Mouse (Mus musculus) T-helper 1 cell (primary cell): Measurements from ENCODE around the gene Mafb.

Source experiments
- in situ Hi-C: fragments of 300-600 bp; cut with MboI, MseI; formaldehyde crosslinking; loops from one replicate; pipeline ENCODE4 v1.15.1; 2025; ENCODE audit warnings: high pct_unique_total_duplicates

Mafb gene

DNA sequence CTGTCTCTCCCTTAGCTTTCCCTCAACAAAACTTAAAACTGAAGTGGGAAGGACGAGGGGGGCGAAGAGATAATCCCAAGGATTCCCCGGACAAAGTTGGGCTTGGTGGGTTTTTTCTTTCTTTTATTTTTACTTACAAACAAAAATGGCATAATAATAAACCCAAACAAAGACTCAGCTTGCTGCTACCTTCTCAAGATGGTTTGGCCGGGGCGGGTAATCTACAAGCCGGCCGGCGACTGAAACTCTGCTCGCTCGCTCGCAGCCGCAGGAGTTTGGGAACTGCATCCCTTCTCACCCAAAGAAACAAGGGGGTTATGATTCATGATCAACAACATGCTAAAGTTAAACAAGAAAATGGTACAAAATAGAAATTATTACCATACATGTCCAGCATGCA is 2.2 kb downstream of the Mafb start:
- in situ Hi-C loops, result loop anchor here (25.0 kb wide), 1 partner anchor 1302 kb away; no protein-coding TSS in a partner anchor

DNA sequence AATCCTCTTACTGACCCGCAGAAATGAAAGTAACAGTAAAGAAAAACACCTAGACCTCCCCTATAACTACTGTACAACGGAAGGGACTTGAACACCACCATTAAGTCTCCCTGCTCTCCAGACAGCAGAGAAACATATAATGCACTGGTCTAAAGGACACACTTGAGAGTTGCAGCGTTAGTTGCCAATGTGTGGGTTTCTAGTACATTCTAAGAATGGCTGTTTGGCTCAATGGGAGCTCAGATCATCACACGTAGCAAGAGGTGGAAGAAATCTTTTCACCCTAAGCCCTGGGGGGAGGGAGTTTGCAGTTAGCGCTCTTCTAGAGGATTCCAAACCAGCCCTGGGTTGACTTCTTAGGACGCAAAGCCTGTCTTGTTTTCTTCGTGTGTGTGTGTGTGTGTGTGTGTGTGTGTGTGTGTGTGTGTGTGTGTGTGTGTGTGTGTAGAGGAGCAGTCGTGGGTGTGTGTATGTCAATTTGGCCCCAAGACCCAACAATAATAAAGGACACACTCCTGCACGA is 2.7 kb downstream of the Mafb start:
- in situ Hi-C loops, result loop anchor here (25.0 kb wide), 1 partner anchor 1302 kb away; no protein-coding TSS in a partner anchor

DNA sequence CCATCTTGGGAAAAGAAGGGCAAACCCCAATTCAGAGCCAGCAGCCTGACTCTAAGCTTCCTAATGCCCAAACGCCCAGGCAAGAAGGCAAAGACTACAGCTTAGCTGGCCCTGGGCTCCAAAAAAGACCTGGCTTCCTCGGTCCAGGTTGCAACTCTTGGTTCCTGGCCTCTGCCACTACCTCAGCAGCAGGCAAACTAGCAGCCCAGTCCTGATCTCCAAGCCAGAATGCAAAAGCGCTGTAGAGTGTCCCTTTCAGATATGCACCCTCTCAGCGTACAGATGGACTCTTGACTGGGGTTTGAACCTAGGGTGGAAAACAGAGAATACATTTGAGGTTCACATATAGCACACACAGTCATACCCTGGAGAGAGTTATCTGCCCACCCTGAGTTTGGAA is 3.7 kb downstream of the Mafb start:
- in situ Hi-C loops, result loop anchor here (25.0 kb wide), 1 partner anchor 1301 kb away; no protein-coding TSS in a partner anchor

DNA sequence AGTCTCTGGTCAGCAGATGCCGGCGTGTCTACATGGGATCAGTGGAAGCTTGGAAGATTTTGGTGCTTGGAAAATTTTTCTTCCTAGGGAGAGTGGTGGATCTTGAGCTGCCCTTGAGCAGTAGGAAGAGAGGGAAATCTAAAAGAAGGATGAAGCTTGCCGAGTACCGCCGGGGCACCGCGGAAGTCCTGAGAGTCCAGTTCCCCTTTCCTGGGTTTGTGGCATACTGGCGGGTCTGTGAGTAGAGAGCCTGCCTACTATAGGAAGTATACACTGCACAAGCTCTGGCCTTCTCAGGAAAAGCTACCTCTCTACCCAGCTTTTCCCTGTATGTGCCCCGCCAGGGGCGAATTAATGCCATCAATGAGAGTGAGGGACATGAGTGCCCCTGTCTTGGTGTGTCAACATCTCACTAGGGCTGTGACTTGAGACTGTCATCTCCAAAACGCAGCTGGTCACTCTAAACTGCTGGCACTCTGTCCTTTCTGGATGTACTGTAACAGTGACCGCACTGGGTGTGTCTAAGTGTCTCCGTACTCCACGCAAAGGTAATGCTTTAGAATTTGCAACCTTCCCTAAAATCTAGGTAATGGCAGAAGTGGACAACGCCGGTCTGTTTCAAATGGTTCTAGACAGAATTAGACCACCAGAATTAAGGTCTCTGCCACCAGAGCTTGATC is 5.3 kb downstream of the Mafb start:
- in situ Hi-C loops, result loop anchor here (25.0 kb wide), 1 partner anchor 1299 kb away; no protein-coding TSS in a partner anchor

DNA sequence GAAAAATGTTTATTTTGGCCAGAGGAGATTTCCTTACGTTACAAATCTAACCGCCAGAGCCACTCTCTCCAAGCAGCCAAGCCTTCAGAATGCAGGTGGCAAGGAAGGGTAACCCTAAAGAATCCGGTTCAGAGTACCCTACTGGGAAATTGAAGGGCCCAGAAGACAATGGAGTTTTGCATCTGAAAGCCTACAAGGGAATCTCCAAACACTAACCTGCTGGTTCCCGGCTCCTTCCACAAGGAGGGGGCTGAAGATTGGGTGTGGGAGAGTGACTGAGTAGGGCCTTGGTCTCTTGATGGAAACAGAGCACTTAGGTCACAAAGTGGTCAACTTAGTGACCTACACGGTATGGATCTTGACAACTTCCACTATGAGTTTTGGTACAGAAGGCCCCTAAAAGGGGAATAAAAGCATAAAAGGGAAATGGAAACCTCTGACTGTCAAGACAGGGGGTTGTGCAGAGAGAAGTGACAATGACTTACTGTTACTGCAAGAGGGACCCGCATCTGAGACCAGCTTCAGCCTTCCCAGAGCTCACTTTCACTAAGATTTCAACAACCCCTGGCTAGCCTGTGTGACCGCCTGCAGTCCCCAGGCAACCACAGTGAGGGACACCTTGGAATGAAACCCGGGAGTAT is 6.5 kb downstream of the Mafb start:
- in situ Hi-C loops, result loop anchor here (25.0 kb wide), 1 partner anchor 1298 kb away; no protein-coding TSS in a partner anchor

DNA sequence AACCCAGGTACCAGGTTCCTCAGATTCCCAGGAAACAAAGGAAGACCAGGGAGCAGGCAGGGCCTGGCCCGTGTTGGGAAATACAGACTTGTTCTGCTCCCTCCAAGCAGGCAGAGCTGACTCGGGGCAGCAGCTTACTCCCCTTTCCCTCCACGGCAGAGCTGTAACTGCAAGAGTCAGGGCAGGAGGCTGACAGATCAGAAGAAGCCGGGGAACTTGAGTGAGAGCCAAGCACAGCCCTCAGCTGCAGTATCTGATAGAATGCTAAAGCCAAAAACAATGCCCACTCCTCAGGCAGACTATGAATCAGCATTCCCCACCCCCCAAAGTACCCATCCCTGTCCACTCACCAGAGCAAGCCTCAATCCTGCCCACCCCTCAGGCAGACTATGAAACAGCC is 8.0 kb downstream of the Mafb start:
- in situ Hi-C loops, result loop anchor here (25.0 kb wide), 1 partner anchor 1297 kb away; no protein-coding TSS in a partner anchor

DNA sequence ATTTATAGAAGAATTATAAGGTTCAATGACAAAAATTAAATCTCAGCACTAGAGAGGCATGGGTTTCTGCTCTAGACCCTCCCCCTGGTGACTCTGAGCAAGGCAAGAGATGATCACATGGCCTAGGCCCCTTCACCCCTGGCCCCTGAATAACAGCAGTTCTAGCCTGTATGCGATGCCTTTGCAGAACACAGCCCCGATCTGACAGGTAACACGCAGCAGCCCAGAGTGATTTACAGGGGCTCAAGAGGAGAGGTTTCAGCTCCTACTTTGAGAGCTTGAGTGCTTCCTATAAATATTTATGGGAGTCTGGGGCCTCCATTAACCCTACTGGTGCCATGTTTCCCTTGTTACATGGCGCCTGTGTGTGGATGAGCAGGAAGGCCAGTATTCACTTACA is 9.4 kb downstream of the Mafb start:
- in situ Hi-C loops, result loop anchor here (25.0 kb wide), 1 partner anchor 1295 kb away; no protein-coding TSS in a partner anchor

DNA sequence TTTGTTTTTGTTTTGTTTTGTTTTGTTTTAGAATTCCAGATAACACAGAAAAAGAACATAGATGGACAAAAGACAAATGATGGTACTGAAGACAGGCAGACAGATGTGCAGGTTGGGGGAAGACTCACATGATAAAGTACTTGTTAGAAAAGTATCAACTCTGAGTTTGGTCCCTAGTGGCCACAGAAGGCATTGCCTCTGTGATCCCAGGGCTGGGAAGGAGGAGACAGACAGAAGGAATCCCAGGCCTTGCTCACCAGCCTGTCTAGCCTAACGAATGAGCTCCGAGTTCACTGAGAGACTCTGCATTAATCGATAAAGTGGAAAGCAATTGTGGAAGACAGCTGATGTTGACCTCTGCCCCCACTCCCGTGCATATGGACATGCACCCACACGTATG is 10.7 kb downstream of the Mafb start:
- in situ Hi-C loops, result loop anchor here (25.0 kb wide), 1 partner anchor 1294 kb away; no protein-coding TSS in a partner anchor

DNA sequence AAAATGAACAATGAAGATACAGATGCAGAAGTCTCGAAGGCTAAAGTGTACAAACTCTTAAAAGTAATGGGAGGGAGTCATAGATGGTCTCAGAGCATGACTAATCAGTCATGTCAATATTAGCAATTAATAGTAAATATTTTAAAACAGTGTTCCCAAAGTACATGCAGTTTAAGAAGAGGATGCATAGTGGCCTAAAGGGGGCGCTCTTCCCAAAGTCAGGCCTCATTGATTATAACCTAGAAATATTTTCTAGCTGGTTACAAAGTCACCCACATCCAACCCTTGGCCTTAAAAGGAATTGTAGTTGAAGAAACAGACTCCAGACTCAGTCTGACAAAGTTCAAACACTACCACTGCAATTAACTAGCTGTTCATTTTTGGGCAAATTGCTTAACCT is 12.5 kb downstream of the Mafb start:
- in situ Hi-C loops, result loop anchor here (25.0 kb wide), 1 partner anchor 1292 kb away; no protein-coding TSS in a partner anchor

DNA sequence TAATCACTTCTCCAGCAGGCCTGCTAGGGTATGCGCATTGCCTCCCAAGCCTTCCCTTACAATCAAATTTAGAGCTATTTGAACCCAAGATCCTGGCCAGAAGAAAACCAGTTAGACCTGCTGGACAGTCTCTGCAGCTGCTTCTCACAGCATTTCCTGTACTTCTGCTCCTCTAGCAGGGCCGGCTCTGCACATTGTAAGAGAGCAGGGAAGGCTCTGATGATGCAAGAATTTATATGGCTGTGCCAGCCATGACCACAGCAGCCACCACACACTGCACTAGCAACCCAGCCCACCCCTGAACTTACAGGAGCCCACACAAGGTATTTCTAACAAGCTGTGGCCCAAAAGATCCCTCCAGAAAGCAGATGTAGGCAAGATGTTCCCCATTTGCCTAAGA is 13.3 kb downstream of the Mafb start:
- in situ Hi-C loops, result loop anchor here (25.0 kb wide), 1 partner anchor 1291 kb away; no protein-coding TSS in a partner anchor

DNA sequence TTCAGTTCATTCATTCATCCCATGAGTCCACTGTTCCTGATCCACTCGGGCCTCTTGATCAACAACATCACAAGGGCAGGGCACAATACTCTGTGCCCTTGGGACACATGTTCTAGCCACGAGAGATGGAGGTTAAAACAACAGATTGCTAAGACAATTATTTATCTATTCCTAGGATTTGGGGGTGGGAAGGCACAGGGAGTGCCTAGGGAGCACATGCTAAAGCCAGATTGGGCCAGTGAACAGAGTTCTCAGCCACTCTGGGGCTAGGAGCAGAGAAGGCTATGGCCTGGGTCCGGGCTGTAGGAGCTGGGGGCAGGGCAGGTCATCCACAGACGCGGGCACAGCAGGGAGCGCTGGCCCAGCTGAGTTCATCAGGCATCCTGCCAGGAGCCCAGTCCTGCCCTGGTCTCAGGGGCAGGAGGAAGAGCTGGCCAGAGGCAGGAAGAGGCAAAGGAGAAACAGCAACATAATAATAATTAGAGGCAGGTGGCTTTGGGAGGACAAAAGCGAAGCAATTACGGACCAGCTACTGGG is 15.8 kb downstream of the Mafb start:
- in situ Hi-C loops, result loop anchor here (25.0 kb wide), 1 partner anchor 1289 kb away; no protein-coding TSS in a partner anchor

DNA sequence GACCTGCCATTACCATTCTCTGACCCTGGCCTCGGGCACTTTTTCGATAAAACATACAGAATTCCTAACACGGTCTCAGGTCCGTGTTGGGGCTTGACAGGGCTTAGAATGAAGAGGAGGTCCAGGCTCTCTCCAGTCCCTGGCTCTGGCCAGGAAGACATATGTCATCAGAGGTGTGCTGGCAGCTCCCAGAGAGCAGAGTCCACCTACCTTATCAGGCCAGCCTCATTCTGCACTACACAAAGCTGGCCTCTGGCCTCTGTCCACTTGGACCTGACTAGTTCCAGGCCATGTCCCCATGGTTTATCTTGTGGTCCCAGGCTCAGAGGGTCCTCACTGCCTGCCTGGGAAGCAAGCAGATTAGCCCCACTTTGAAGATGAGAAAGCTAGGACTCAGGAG is 17.3 kb downstream of the Mafb start:
- in situ Hi-C loops, result no loop called here

DNA sequence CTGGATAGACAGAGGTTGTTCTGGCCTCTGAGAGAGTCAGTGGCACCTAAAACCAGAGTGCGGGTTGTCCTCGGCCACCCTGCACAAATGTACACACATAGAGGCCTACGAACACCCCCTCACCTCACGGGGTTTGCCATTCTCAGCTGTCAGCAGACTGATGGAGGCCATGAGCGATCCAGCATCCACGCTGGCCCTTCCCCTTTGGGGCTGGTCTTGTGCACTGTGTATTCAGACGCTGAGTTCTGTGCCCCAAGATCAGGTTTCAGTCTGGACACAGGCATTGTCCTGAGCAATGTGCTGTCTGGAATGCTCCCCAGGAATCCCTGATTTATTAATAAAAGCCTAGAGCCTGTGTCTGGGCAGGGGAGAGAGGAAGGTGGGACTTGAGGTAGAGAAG is 18.1 kb downstream of the Mafb start:
- in situ Hi-C loops, result no loop called here

DNA sequence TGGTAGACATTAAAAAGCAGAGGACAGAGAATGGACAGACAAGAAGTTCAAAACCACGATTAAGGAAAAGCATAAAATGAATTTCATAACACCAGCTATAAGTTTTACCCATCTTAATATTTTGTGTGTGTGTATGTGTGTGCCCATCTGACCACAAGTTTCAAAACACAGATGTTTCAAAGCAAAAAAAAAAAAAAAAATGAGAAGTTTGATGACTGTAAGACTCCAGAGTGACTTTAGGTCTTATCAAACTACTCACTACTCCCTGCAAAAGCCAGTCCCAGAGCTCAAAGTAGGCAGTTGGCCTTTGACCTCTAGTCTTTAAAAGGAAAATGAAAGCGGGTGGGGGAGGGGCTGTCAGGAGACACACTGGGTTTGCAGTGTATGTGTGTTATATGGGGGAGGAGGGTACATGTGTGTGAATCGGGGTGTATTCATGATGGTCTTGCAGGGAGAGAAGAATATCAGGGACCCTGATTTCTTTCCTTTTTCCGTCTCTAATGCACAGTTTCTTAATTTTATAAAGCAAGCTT is 18.7 kb downstream of the Mafb start:
- in situ Hi-C loops, result no loop called here

DNA sequence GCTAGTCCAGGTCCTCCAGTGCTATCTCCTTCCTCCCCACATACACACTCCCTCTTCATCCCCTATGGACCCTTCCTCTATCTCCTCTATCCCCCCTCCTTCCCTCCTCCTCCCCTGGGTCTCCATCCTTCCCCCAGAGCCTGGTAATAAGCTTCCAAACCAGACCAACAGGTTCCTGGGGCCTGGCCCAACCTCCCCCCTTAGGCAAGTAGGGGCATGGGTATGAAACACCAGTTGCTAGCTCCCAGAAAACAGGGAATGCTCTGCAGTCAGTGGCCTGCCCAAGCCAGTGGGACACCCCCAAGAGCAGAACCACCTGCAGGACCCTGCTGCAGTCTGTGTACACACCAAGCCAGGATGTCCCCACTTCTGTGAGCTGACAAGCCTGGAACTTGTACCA is 21.2 kb downstream of the Mafb start:
- in situ Hi-C loops, result no loop called here

DNA sequence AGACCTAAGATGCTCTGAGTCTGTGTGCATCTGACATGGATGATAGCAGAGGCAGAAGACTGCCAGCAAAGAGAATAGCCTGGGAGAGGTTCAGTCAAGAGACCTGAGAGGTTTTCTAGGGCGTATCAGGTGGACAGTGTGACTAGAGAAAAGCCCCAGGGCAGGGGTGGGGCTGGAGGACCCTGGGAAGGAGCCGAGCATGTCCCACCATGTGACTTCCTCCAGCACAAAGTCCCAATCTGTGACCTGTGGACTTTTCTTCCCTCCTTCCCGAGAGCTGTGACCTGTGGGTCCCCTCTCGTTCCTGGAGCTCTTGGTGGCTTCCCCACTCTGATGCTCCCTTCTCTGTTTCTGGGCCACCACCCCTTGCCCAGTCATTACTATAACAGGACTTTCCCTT is 26.7 kb downstream of the Mafb start:
- in situ Hi-C loops, result no loop called here

DNA sequence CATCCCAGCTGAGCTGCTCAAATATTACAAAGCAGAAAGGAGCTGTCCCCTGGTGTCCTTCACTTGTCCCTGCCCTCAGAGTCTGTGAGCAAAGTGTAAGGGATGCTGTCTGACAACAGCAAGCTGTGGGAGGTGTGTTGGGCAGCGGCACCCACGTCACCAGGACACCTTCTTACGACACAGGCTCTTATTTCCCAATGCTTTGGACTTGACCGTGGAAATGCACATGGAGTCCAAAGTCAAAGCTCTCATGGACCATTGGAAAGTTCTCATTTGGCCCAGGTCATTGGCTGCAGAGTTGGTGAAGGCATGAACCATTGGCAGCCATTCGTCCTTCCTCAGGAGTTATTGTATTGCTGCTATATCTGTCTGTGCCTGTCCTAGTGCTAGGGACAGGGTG is 27.3 kb downstream of the Mafb start:
- in situ Hi-C loops, result no loop called here

DNA sequence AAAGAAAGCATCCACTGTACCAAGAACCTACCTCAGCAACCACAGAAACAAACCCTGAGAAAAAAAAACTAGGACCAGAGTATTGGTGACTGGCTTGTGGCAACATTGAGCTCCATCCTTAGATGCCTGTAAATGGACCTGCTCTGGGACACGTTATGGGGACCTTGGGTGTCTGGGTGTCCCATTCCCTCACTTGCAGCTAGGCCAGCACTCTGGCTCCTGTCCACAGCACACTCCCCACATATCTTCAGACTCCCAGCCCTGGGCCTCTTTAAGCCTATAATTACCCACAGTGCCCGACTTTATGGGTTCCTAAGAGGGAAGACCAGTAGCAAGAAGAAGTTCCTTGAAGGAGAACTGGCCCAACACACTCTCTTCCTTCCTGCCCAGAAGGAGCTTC is 30.8 kb downstream of the Mafb start:
- in situ Hi-C loops, result no loop called here

DNA sequence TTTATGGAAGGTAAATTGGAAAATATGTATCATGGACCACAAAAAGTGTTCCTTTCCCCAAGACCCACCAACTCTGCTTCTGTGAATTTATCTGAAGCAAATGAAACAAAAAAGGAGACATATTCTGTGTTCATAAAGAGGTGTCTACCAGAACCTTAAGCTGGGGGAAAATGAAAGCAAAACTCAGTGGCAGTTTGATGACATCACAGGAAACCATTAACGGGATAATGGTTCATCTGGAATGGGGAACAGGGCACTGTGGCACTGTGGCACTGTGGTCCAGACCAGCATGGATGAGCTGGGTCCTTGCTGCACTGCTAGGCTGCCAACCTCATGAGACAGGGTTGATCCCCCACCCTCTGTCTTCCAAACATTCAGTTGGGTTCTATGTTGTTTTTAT is 31.8 kb downstream of the Mafb start:
- in situ Hi-C loops, result no loop called here

DNA sequence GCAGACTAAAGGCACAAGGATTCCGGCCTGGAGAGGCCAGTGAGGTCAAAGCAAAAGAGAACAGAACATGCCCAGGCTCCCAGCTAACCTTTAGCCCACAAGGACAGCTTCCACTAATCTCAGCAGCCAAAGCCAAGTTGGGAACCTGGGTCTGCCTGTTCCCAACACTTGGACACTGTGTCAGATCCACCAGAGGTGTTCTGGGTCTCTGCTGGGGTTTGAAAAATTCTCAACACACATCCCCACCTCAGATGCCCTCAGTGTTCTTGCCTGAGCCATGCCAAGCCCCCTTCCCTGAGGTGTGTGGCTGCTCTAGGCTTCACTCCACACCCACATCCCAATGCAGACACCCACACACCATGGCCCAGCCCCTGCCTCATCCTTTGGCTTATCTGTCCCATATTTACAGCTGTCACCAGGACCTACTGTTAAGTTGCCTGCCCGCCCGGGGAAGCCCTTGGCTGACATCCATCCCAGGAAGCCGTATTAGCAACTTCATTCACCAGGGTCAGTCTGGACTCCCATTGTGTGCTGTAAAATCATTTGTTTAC is 32.7 kb downstream of the Mafb start, which contains the start of gene Gm826:
TSS of gene Gm826 (minus strand) at position 52 of the 551 bp plus-strand sequence.
- in situ Hi-C loops, result no loop called here

DNA sequence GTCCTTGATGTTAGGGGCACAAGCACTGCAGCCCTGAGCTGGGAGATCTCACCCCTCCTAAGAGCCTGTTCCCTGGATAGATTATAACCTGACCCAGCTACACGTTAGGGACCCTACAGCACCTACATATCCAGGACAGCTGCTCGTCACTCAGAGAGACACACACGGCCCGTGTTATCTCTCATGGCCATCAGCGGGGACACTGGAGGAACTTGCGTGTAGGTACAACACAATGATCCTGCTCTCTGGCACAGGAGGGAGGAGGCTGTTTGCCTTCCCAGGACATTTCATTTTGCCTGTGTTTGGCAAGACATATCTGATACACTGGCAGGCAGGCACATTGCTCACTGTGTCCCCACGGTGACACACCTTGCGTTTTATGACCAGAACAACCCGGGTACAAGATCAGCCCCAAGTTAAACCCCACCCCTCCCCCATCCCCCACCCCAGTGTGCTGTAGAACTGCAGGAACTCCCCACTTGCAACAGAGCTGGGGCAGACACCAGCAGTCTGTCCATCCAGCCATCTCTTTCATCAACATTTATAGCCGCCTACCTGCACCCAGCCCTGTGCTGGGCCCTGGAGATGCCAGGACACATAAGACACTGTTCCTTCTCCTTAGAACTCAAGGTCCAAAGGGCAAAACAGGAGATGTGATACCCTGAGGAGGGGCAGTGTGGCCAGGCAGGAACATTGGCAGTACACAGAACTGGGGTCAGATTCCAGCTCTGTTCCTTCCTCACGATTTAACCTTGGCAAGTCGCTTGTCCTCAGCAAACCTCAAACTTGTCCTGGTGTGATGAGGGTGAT is 34.1 kb downstream of the Mafb start:
- in situ Hi-C loops, result no loop called here
